8 mouse cellular contexts compared by ENCODE assay signal in the genomic region with DNA sequence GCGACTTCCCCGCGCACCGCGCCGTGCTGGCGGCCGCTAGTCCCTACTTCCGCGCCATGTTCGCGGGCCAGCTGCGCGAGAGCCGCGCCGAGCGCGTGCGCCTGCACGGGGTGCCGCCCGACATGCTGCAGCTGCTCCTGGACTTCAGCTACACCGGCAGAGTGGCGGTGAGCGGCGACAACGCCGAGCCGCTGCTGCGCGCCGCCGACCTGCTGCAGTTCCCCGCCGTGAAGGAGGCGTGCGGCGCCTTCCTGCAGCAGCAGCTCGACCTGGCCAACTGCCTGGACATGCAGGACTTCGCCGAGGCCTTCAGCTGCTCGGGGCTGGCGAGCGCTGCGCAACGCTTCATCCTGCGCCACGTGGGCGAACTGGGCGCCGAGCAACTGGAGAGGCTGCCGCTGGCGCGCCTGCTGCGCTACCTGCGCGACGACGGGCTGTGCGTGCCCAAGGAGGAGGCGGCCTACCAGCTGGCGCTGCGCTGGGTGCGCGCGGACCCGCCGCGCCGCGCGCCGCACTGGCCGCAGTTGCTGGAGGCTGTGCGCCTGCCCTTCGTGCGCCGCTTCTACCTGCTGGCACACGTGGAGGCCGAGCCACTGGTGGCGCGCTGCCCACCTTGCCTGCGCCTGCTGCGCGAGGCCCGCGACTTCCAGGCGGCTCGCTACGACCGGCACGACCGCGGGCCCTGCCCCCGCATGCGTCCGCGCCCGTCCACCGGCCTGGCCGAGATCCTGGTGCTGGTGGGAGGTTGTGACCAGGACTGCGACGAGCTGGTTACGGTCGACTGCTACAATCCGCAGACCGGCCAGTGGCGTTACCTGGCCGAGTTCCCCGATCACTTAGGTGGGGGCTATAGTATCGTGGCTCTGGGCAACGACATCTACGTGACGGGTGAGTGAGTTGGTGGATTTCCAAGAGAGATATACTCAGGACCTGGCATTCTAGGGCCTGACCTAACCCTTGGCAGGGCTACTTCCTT. TPM values are rescaled to one million over a fixed set of nuclear protein-coding genes. Genes with fewer than 3 reads are reported as not detected.
DNase-seq lines count a peak whose midpoint lies in the region; ATAC-seq and TF ChIP-seq lines count a peak whose summit lies in the region.

No protein-coding gene starts in this region.

- H3K4me1 ChIP-seq in kidney, postnatal 0 days (replicated peaks; ENCODE audit: insufficient read depth, low read length), result peaks cover 29% of the 10 kb centered on the region
- H3K4me1 ChIP-seq in liver, embryonic 14.5 days (replicated peaks; ENCODE audit: control insufficient read depth in 2 of 2, insufficient read depth in 2 of 2, low read length in 1 of 2), result peaks cover 27 to 28% of the 10 kb centered on the region in 2 experiments
- H3K4me1 ChIP-seq in neural tube, embryonic 13.5 days (replicated peaks), result peaks cover 44% of the 10 kb centered on the region
- H3K4me1 ChIP-seq in thymus, adult 2 months (replicated peaks; ENCODE audit: control insufficient read depth, insufficient read depth, low read length), result peaks cover 27% of the 10 kb centered on the region

- peak overlapping the region; percentile 67 for H3K4me3 ChIP-seq in kidney, postnatal 0 days (replicated peaks; ENCODE audit: low read depth, low read length)
- peak overlapping the region; percentile 59 to 92 for H3K4me3 ChIP-seq in liver, embryonic 14.5 days (ENCODE audit: insufficient read depth in 1 of 2, low read depth in 2 of 2, low read length in 2 of 2)
- H3K4me3 ChIP-seq in neural tube, embryonic 13.5 days, result peak overlapping the region; percentile 66
- H3K4me3 ChIP-seq in thymus, adult 2 months (ENCODE audit: control insufficient read depth, insufficient read depth, low read length), result peak overlapping the region; percentile 93

- no peak for TF ChIP-seq POLR2A in thymus, adult 2 months (IDR thresholded peaks at IDR 0.05; ENCODE audit: control insufficient read depth, extremely low read depth, insufficient read depth, low read length, poor library complexity)

- no peak for TF ChIP-seq EP300 in liver, embryonic 14.5 days (IDR thresholded peaks at IDR 0.05; ENCODE audit: low read depth)

- CTCF ChIA-PET in Patski (lab: Charles Lee), result interaction anchor here (1.0 to 1.3 kb wide), 4 partner anchors 11 to 34 kb away, joined by 3 to 4 read pairs (median 3); partner anchors contain the start of gene Thap3

- no peaks in the 10 kb centered on the region for H3K27me3 ChIP-seq in Patski
- H3K27me3 ChIP-seq in kidney, postnatal 0 days (ENCODE audit: insufficient read depth, low read length), result no peaks in the 10 kb centered on the region
- peaks cover 15% of the 10 kb centered on the region for H3K27me3 ChIP-seq in liver, embryonic 14.5 days (ENCODE audit: control insufficient read depth, insufficient read depth, low read length)
- H3K27me3 ChIP-seq in neural tube, embryonic 13.5 days, result peaks cover 46% of the 10 kb centered on the region
- H3K27me3 ChIP-seq in thymus, adult 2 months (ENCODE audit: control insufficient read depth, insufficient read depth, low read length), result no peaks in the 10 kb centered on the region

- POLR2A ChIA-PET in Patski (lab: Charles Lee), result interaction anchor here (1.0 to 2.1 kb wide), 7 partner anchors 11 to 20 kb away, joined by 3 to 8 read pairs (median 5); partner anchors contain the start of gene Phf13

- ATAC-seq in Patski, result peak; percentile 4
- ATAC-seq in kidney, postnatal 0 days (replicated peaks; ENCODE audit: low FRiP score, low read depth), result peak; percentile 37
- peak; percentile 59 for ATAC-seq in liver, embryonic 14.5 days (ENCODE audit: insufficient read depth)
- ATAC-seq in neural tube, embryonic 13.5 days (ENCODE audit: low read depth), result peak; percentile 67

- peak; percentile 78 for DNase-seq in 3134 (ENCODE audit: extremely low read depth, insufficient read length, low spot score)
- no peak for DNase-seq in Patski (ENCODE audit: low read depth, low spot score)
- peak; percentile 62 for DNase-seq in embryo, embryonic 10 days (ENCODE audit: low spot score)
- peak; percentile 50 to 81 for DNase-seq in gastrocnemius, postnatal 4 days (ENCODE audit: low spot score in 2 of 2)
- DNase-seq in kidney, postnatal 0 days (ENCODE audit: low spot score), result peak; percentile 66
- no peak for DNase-seq in liver, embryonic 14.5 days (ENCODE audit: low read depth in 3 of 3, low spot score in 3 of 3)
- DNase-seq in thymus, adult 2 months, result no peak

- no peak for TF ChIP-seq CTCF in Patski (IDR thresholded peaks at IDR 0.05)
- TF ChIP-seq CTCF in kidney, postnatal 0 days (IDR thresholded peaks at IDR 0.05; ENCODE audit: low read depth), result no peak
- TF ChIP-seq CTCF in liver, embryonic 14.5 days (IDR thresholded peaks at IDR 0.05; ENCODE audit: low read depth), result no peak
- no peak; the same call in 1 of the 2 replicates for TF ChIP-seq CTCF in thymus, adult 2 months (IDR thresholded peaks at IDR 0.05; ENCODE audit: borderline replicate concordance, control insufficient read depth, extremely low read depth, insufficient read depth, low read length, poor library complexity)

- peak overlapping the region; percentile 64 for H3K9ac ChIP-seq in kidney, postnatal 0 days (ENCODE audit: low read depth, low read length)
- peak overlapping the region; percentile 61 for H3K9ac ChIP-seq in liver, embryonic 14.5 days (replicated peaks)
- peak overlapping the region; percentile 76 for H3K9ac ChIP-seq in neural tube, embryonic 13.5 days

- peaks cover 15% of the 10 kb centered on the region; the same call in 1 of the 2 replicates for H3K36me3 ChIP-seq in kidney, postnatal 0 days (ENCODE audit: insufficient read depth, low read length)
- H3K36me3 ChIP-seq in liver, embryonic 14.5 days (replicated peaks; ENCODE audit: control insufficient read depth, insufficient read depth, low read depth), result peaks cover 3% of the 10 kb centered on the region; the same call in 1 of the 2 replicates
- 0 out of 2 replicates have a peak, but pooled peaks cover 3% of the 10 kb centered on the region for H3K36me3 ChIP-seq in neural tube, embryonic 13.5 days
- peaks cover 3% of the 10 kb centered on the region; the same call in 1 of the 2 replicates for H3K36me3 ChIP-seq in thymus, adult 2 months (ENCODE audit: control insufficient read depth, insufficient read depth, low read length)

- peak overlapping the region; percentile 93 for H3K27ac ChIP-seq in kidney, postnatal 0 days
- H3K27ac ChIP-seq in liver, embryonic 14.5 days, result peak overlapping the region; percentile 85
- peak overlapping the region; percentile 77 for H3K27ac ChIP-seq in neural tube, embryonic 13.5 days (replicated peaks)
- H3K27ac ChIP-seq in thymus, adult 2 months (ENCODE audit: control insufficient read depth, insufficient read depth, low read length), result peak overlapping the region; percentile 20; the same call in 1 of the 2 replicates

- peak overlapping the region; percentile 100 for H3K4me2 ChIP-seq in kidney, postnatal 0 days (ENCODE audit: low read length)
- peak overlapping the region; percentile 100 for H3K4me2 ChIP-seq in liver, embryonic 14.5 days (ENCODE audit: low read depth)
- peak overlapping the region; percentile 100 for H3K4me2 ChIP-seq in neural tube, embryonic 13.5 days

- in situ Hi-C loops in Patski (cut with MboI; ENCODE audit: low pct_unique_long_range_greater_than_20kb), result no loop called here

- under 1% methylated on average over 100 of the region's 115 CpGs for WGBS in kidney, postnatal 0 days
- WGBS in liver, embryonic 14.5 days (ENCODE audit: insufficient replicate concordance), result under 1% methylated on average over 113 of the region's 115 CpGs
- under 1% methylated on average over 115 of the region's 115 CpGs for WGBS in neural tube, embryonic 13.5 days
- WGBS in thymus, adult 2 months, result under 1% methylated on average over 115 of the region's 115 CpGs

- H3K9me3 ChIP-seq in kidney, postnatal 0 days (replicated peaks; ENCODE audit: low read length), result no peaks in the 10 kb centered on the region
- no peaks in the 10 kb centered on the region for H3K9me3 ChIP-seq in liver, embryonic 14.5 days (ENCODE audit: control insufficient read depth, low read length)
- H3K9me3 ChIP-seq in neural tube, embryonic 13.5 days, result no peaks in the 10 kb centered on the region

RNA-seq across cellular contexts. Expression of gene Klhl21, which starts 0.8 kb away (rescaled TPM):
- 16.6 TPM for polyA plus RNA-seq in Patski (2021)
- total RNA-seq in gastrocnemius, postnatal 4 days (2021), result 10 to 100 TPM; 37.2 to 38.9 TPM
- 10.7 and 11.2 TPM in 2 replicates for polyA plus RNA-seq in kidney, postnatal 0 days (2015; fragmentation: Nextera tagmentation; extraction: Ambion mirVana)
- 4.4 and 5.3 TPM in 2 replicates for polyA plus RNA-seq in liver, embryonic 14.5 days (2012; rRNA removed)
- polyA plus RNA-seq in liver, embryonic 14.5 days (2014; fragmentation: Nextera tagmentation; extraction: Ambion mirVana), result 2.3 and 2.8 TPM in 2 replicates
- polyA plus RNA-seq in neural tube, embryonic 13.5 days (2015; fragmentation: Nextera tagmentation; extraction: Ambion mirVana), result 4.5 TPM in 2 replicates
- polyA plus RNA-seq in thymus, adult 2 months (2012; rRNA removed), result 33.8 and 41.5 TPM in 2 replicates

RNA-seq across cellular contexts. Expression of gene Phf13, which starts 13.3 kb away (rescaled TPM):
- polyA plus RNA-seq in Patski (2021), result 18.6 TPM
- total RNA-seq in gastrocnemius, postnatal 4 days (2021), result 10 to 100 TPM; 13.9 to 16.1 TPM
- polyA plus RNA-seq in kidney, postnatal 0 days (2015; fragmentation: Nextera tagmentation; extraction: Ambion mirVana), result 23.6 and 23.7 TPM in 2 replicates
- polyA plus RNA-seq in liver, embryonic 14.5 days (2012; rRNA removed), result 2.8 and 2.9 TPM in 2 replicates
- polyA plus RNA-seq in liver, embryonic 14.5 days (2014; fragmentation: Nextera tagmentation; extraction: Ambion mirVana), result 3.7 and 5.2 TPM in 2 replicates
- 19.1 and 20.6 TPM in 2 replicates for polyA plus RNA-seq in neural tube, embryonic 13.5 days (2015; fragmentation: Nextera tagmentation; extraction: Ambion mirVana)
- polyA plus RNA-seq in thymus, adult 2 months (2012; rRNA removed), result 9.6 and 11.4 TPM in 2 replicates

RNA-seq across cellular contexts. Expression of gene Zbtb48, which starts 18.1 kb away (rescaled TPM):
- 13.7 TPM for polyA plus RNA-seq in Patski (2021)
- total RNA-seq in gastrocnemius, postnatal 4 days (2021), result 1 to 10 TPM; 5.5 to 5.7 TPM
- 14.4 and 16.3 TPM in 2 replicates for polyA plus RNA-seq in kidney, postnatal 0 days (2015; fragmentation: Nextera tagmentation; extraction: Ambion mirVana)
- polyA plus RNA-seq in liver, embryonic 14.5 days (2012; rRNA removed), result 8.2 and 10.7 TPM in 2 replicates
- polyA plus RNA-seq in liver, embryonic 14.5 days (2014; fragmentation: Nextera tagmentation; extraction: Ambion mirVana), result 6.4 and 8.8 TPM in 2 replicates
- 15.3 and 18.8 TPM in 2 replicates for polyA plus RNA-seq in neural tube, embryonic 13.5 days (2015; fragmentation: Nextera tagmentation; extraction: Ambion mirVana)
- 27.4 and 31.2 TPM in 2 replicates for polyA plus RNA-seq in thymus, adult 2 months (2012; rRNA removed)

RNA-seq across cellular contexts. Expression of gene Thap3, which starts 20.6 kb away (rescaled TPM):
- 20.8 TPM for polyA plus RNA-seq in Patski (2021)
- total RNA-seq in gastrocnemius, postnatal 4 days (2021), result 10 to 100 TPM; 45.3 to 48.9 TPM
- 34.5 and 35.1 TPM in 2 replicates for polyA plus RNA-seq in kidney, postnatal 0 days (2015; fragmentation: Nextera tagmentation; extraction: Ambion mirVana)
- 4.8 and 5.0 TPM in 2 replicates for polyA plus RNA-seq in liver, embryonic 14.5 days (2012; rRNA removed)
- polyA plus RNA-seq in liver, embryonic 14.5 days (2014; fragmentation: Nextera tagmentation; extraction: Ambion mirVana), result 4.5 and 5.2 TPM in 2 replicates
- 33.6 and 33.8 TPM in 2 replicates for polyA plus RNA-seq in neural tube, embryonic 13.5 days (2015; fragmentation: Nextera tagmentation; extraction: Ambion mirVana)
- polyA plus RNA-seq in thymus, adult 2 months (2012; rRNA removed), result 71.0 and 72.0 TPM in 2 replicates

RNA-seq across cellular contexts. Expression of gene Tas1r1, which starts 29.0 kb away (rescaled TPM):
- 0.56 TPM for polyA plus RNA-seq in Patski (2021)
- total RNA-seq in gastrocnemius, postnatal 4 days (2021), result 1 to 10 TPM; 3.0 to 3.5 TPM
- polyA plus RNA-seq in kidney, postnatal 0 days (2015; fragmentation: Nextera tagmentation; extraction: Ambion mirVana), result 0.39 and 0.45 TPM in 2 replicates
- polyA plus RNA-seq in liver, embryonic 14.5 days (2012; rRNA removed), result 0.03 and 0.06 TPM in 2 replicates
- not detected in 2 replicates for polyA plus RNA-seq in liver, embryonic 14.5 days (2014; fragmentation: Nextera tagmentation; extraction: Ambion mirVana)
- 1.2 and 1.3 TPM in 2 replicates for polyA plus RNA-seq in neural tube, embryonic 13.5 days (2015; fragmentation: Nextera tagmentation; extraction: Ambion mirVana)
- polyA plus RNA-seq in thymus, adult 2 months (2012; rRNA removed), result 0.34 and 0.40 TPM in 2 replicates

Comparison
In these comparisons a context has a peak if more than half of its experiments do, and no peak if none do; other contexts are left out.
1. DNase-seq: peak in 3134 (single experiment), embryo, embryonic 10 days (single experiment), gastrocnemius, postnatal 4 days (2 of 2) and kidney, postnatal 0 days (single experiment); none in Patski (single experiment), liver, embryonic 14.5 days (0 of 3) and thymus, adult 2 months (single experiment).
2. ATAC-seq: peak in every context shown above with its lines; median percentile 67 in neural tube, embryonic 13.5 days; 59 in liver, embryonic 14.5 days; 37 in kidney, postnatal 0 days; 4 in Patski.
3. H3K27ac ChIP-seq: peak in every context shown above with its lines; median percentile 93 in kidney, postnatal 0 days; 85 in liver, embryonic 14.5 days; 77 in neural tube, embryonic 13.5 days; 20 in thymus, adult 2 months.
4. Peak in every context shown above with its lines, with median percentiles within 50 percentile points of each other: H3K4me2 ChIP-seq, H3K4me3 ChIP-seq and H3K9ac ChIP-seq.